Mouse (Mus musculus) lung, postnatal 25 days (tissue): Measurements from ENCODE around the gene Nell1.

Source experiments
- DNase-seq: peaks from one replicate; pipeline ENCODE4 v3.0.0; 2022; ENCODE audit warnings: low spot score

Gene Nell1

GRCm38 (mm10) chr7:50050144-50050543 lies 75.5 kb downstream of the Nell1 start:
- DNase-seq, result no peak

GRCm38 (mm10) chr7:50053704-50054103 lies 79.0 kb downstream of the Nell1 start:
- no peak for DNase-seq

DNA sequence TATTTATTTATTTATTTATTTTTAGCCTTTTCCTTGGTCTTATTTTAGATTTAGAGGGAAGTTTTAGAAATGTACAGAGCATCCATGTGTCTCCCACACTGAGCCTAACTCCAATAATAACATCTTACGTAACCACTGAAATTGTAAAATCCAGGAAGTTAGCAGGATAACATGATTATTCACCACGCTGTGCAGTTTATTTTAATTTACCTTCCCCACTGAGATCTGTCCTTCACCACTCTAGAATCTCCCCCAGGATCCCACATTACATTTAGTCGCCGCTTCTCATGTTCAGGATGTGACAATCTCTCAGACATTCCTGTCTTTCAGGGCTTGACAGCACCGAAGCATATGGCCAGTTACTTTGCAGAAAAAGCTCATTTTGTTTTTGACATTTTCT lies 119.8 kb downstream of the Nell1 start:
- DNase-seq, result no peak

GRCm38 (mm10) chr7:50105612-50106321 lies 131.1 kb downstream of the Nell1 start:
- no peak for DNase-seq

- no peak for DNase-seq
Observed at GRCm38 (mm10) chr7:50107261-50107660, 132.6 kb downstream of the Nell1 start.

DNA sequence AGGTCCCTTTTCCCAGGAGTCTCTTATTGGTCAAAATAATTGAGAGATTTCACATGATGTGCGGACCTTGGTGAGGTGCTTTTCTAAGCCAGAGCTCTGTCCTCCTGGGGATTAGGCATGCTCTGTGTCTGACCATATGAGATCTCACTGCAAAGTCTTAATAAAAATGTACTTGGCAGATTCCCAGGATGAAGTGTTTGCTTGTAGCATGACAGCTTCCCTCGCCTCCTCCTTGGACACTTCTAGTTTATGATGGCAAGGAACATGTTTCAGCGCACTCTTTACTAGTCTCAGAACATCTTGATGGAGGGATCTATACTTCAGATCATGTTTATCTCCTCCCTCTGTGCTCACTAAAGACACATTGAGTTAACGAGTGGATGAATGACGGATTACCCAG lies 143.7 kb downstream of the Nell1 start:
- DNase-seq, result no peak

- no peak for DNase-seq
Observed at GRCm38 (mm10) chr7:50137706-50138105, 163.0 kb downstream of the Nell1 start.

DNA sequence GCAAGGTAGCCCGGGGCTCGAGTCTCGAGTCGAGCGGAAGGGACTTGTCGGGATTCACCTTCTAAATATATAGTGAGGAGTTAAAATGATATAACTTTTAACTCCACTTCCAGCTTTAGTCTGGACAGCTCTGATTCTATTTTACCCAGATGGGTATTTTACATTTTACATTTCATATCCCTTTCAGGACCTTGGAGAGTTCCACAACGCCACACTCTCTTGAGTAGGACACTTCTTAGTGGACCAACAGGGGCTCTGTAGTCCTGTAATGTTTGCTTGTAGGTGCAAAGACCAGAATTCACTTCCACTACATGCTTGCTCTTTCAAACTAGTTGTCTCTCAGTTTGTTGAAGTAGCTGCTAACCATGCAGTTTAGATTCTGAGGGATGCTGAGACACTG lies 174.7 kb downstream of the Nell1 start:
- DNase-seq, result no peak

DNA sequence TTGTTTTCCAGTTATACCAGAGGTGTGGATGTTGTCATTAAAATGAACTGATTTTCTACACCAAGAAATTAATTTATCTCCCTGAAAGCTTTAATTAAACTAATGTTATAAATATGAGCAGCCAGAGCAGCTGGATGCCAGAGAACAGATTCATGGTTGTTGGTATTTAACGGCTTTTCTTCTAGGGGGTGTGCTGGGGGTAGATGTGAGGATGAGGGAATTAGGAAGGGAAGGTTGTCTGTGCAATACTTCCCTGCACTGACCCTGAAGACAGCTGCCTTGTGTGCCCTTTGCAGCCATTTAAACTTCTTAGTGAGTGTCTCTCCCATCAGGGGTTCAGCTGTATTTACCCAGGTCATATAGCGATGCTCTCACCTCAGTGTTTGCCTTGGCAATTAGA lies 176.2 kb downstream of the Nell1 start:
- no peak for DNase-seq

- DNase-seq, result no peak
Observed at GRCm38 (mm10) chr7:50153618-50154017, 179.0 kb downstream of the Nell1 start.

DNA sequence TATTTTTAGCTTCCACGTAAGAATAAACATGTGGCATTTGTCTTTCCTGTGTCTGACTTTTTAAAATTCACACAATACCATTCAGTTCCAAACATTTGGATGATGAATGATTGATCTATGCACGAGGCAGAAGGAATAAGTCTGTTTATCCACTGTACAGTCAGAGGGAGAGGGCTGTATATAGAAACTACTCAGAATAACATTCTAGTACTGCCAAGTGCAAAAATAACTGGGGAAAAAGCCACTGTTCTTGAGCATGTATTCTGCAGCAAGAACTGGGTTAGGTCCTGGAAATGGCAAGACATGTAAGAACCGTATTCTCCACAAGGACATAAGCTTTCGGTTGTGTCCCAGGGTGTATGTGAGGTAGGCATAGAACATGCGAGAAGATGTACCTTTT lies 187.9 kb downstream of the Nell1 start:
- DNase-seq, result no peak

DNA sequence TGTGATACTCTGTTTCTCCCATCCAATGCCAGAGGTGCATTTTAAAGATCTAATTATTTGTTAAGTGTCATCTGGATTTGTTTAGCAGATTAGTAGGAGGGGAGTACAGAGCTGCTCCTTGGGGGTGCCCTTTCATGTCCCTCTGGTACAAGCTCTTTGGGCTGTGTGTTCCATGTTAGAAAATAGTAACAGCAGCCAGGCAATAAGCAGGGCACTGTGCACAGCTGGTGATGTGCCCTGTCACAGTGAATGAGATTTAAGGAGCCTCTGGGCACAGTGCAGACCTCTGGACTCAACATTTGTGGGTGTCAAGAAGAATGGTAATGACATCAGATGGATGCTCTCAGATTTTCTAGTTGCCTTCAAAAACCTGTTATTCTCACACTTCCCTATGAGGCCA lies 194.1 kb downstream of the Nell1 start:
- DNase-seq, result no peak

GRCm38 (mm10) chr7:50186306-50186705 lies 211.6 kb downstream of the Nell1 start:
- DNase-seq, result no peak

DNA sequence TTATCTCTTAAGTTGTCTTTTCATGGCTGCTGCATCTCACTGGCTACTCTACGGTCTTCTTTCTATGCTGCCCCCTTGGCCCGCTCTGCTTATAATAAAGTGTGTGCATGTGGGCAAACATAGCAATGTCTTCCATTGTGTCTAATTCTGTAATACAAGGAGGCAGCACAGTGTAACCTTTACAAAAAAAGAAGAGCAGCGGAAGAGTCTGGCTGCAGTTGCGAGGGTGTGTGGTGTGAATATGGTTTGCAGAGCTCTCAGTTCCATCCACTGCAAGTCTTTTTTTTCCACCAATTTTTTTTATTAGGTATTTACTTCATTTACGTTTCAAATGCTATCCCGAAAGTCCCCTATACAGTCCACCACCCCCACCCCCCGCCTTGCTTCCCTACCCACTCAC lies 219.3 kb downstream of the Nell1 start:
- DNase-seq, result no peak

- no peak for DNase-seq
Observed at GRCm38 (mm10) chr7:50195080-50195611, 220.5 kb downstream of the Nell1 start.

GRCm38 (mm10) chr7:50205268-50205667 lies 230.6 kb downstream of the Nell1 start:
- peak; percentile 5 for DNase-seq

DNA sequence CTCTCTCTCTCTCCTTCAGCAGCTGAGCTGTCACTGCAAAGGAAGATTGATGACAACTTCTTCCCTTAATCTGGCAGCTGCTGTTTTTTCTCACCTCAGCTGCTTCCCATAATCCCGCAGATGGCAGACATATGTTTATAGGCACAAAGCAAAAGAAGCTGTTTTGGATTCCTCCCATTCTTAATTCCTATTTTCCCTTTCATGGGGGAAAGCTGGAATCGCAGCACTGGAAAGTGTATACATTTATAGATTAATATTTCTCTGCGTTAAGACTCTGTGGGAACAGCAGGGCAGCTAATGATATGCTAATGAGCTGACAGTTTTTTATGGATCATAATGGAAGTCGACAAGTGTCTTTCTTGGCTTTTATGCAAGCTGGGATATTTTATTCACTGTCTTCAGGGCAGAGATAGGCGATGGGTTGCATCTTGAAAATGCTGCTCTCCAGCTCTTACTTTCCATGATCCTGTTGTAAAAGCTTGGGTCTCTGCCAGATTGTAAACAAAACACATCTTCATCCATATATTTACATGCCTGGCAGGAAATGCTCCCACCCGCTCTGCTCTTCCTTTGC lies 236.1 kb downstream of the Nell1 start:
- DNase-seq, result no peak

- DNase-seq, result no peak
Observed at GRCm38 (mm10) chr7:50221849-50222248, 247.2 kb downstream of the Nell1 start.

DNA sequence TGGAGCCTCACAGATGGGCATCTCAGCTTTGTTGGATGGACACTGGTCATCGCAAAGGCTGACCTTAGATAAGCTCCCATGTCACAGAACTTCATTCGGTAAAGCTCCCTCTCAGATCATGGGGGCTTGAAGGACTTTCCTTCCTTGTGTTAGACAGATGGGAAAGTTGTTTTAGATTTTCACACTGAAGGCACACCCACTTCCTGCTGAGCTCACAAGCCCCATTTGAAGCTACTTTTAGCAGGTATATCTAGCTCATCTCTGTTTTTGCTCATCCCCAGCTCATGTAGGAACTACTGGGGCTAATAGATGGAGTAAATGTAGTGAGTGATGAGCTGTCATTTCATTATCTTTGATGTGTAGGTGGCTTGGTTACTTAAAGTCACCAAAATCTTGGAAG lies 252.0 kb downstream of the Nell1 start:
- DNase-seq, result no peak

GRCm38 (mm10) chr7:50228273-50228672 lies 253.6 kb downstream of the Nell1 start:
- no peak for DNase-seq

DNA sequence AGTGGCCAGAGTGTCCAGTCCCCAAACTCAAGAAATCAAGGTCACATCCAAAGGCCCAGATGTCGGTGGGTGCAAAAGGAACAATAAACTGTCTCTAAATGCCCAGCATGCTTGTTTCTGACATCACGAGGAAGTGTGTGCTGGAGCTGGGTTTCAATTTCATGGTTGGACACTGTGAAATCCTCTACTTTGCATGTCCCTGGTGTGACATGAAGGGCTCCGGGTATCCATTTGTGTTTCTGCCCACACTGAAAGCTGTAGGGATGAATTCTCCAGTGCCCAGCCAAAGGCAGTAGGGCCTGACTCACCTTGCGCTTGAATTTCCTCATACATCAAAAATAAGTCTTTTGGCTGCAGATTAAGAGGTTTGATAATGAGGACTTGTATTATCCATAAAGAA lies 266.5 kb downstream of the Nell1 start:
- no peak for DNase-seq

GRCm38 (mm10) chr7:50241634-50242273 lies 267.1 kb downstream of the Nell1 start:
- DNase-seq, result no peak

DNA sequence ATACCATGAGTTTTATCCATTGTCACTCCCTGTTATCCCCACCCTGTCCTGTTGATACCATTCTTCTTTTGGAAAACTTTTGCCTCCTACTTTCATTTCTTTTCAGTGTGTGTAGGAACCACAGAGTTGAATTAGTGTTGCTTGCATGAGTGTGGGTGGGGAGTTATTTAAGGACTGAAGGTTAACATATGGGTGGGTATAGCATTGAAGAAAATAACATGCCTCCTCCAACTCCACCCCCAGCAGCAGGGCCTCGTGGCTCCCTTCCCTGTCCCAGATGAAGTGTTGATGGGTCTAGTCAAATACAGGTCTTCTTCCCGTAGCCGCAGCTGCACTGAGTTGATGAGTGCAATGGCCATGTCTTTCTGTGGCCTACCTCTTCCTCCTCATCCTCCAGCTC lies 278.5 kb downstream of the Nell1 start:
- no peak for DNase-seq
